Mouse (Mus musculus): ENCODE measurements around the gene Slc35a1. TPM values are rescaled to one million over a fixed set of nuclear protein-coding genes. Genes with fewer than 3 reads are reported as not detected.

Slc35a1 gene
- 15.3 to 20.1 TPM (median 16.3 TPM) in 4 replicates for total RNA-seq (2023; ENCODE audit: inconsistent age)

GRCm38 (mm10) chr4:34686874-34687567 lies at the start of gene Slc35a1:
Slc35a1 (minus strand) TSS chr4:34687438.

GRCm38 (mm10) chr4:34729851-34730341 lies 42.7 kb upstream of the Slc35a1 start, which contains the start of gene Cfap206:
Cfap206 (minus strand) TSS chr4:34730206.

GRCm38 (mm10) chr4:34614630-34615094 lies 72.6 kb downstream of the Slc35a1 start, which contains the start of the genes Orc3 and Rars2:
Orc3 (minus strand) TSS chr4:34614944.
Rars2 (plus strand) TSS chr4:34614957.

Other genes with a start within 250 kb of the Slc35a1 start
- gene Akirin2, start 136.5 kb downstream of the Slc35a1 start, total RNA-seq (2023; ENCODE audit: inconsistent age) = 55.0 to 66.8 TPM (median 61.4 TPM) in 4 replicates
- 88.7 to 95.9 TPM (median 95.0 TPM) in 4 replicates for gene Orc3, start 72.5 kb downstream of the Slc35a1 start, total RNA-seq (2023; ENCODE audit: inconsistent age)
- gene Rars2, start 72.5 kb downstream of the Slc35a1 start, total RNA-seq (2023; ENCODE audit: inconsistent age) = 20.1 to 33.5 TPM (median 25.8 TPM) in 4 replicates
- gene Cfap206, start 42.8 kb upstream of the Slc35a1 start, total RNA-seq (2023; ENCODE audit: inconsistent age) = 0.90 TPM in 1 of 4 replicates, not detected in the others
- gene Gm136, start 68.8 kb upstream of the Slc35a1 start, total RNA-seq (2023; ENCODE audit: inconsistent age) = not detected in 4 replicates
- 10.2 to 18.2 TPM (median 13.0 TPM) in 4 replicates for gene Smim8, start 91.0 kb upstream of the Slc35a1 start, total RNA-seq (2023; ENCODE audit: inconsistent age)
- gene Zfp292, start 195.5 kb upstream of the Slc35a1 start, total RNA-seq (2023; ENCODE audit: inconsistent age) = 53.5 to 61.9 TPM (median 59.5 TPM) in 4 replicates
- not detected in 4 replicates for gene Cga, start 206.3 kb upstream of the Slc35a1 start, total RNA-seq (2023; ENCODE audit: inconsistent age)